Mouse (Mus musculus) Patski (cell line): ENCODE measurements at regions not wholly inside any gene's neighbourhood (a gene's known extent, or its start where the extent isn't known, plus 50 kb on each side); places are given as distances from the start of the nearest gene placed in this dataset.

ENCODE experiments used
- ATAC-seq: fragments of 100-300 bp; one replicate; pipeline ENCODE4 v1.8.0; 2021
- CTCF ChIA-PET: fragments of 350-600 bp; sonication (Branson Sonifier 250); formaldehyde crosslinking; loops from one replicate; lab custom pipeline; 2022; ENCODE audit warnings: inconsistent platforms; lab: Charles Lee
- POLR2A ChIA-PET: fragments of 350-600 bp; sonication (Branson Sonifier 250); formaldehyde crosslinking; loops from one replicate; lab custom pipeline; 2022; ENCODE audit warnings: antibody characterized with exemption, inconsistent platforms; lab: Charles Lee
- DNase-seq: peaks from one replicate; pipeline ENCODE4 v3.0.0-alpha.2; 2011; ENCODE audit warnings: low read depth, low spot score
- H3K27me3 ChIP-seq: fragments of 371-371 bp; one replicate; pipeline ENCODE4 v1.5.1; 2021
- CTCF ChIP-seq: fragments of 100-300 bp; IDR thresholded peaks from one replicate; pipeline ENCODE4 v1.5.1; 2021
- in situ Hi-C: fragments of 300-500 bp; cut with MboI; formaldehyde crosslinking; loops from 3 replicates; pipeline ENCODE4 v1.11.1; 2018; ENCODE audit warnings: low pct_unique_long_range_greater_than_20kb, mixed read lengths

GRCm38 (mm10) chr3:73435241-73435640, 273.0 kb downstream of the Bche start:
- ChIA-PET POLR2A (no interaction called here), CTCF (no interaction called here)
- no peaks in the 10 kb centered on the region for H3K27me3 ChIP-seq
- in situ Hi-C loops = no loop called here
- no peak for TF ChIP-seq CTCF
- no peak for DNase-seq
- no peak for ATAC-seq

- DNase-seq (no peak), ATAC-seq (no peak)
- TF ChIP-seq CTCF = no peak
- in situ Hi-C loops = no loop called here
- no peaks in the 10 kb centered on the region for H3K27me3 ChIP-seq
- CTCF ChIA-PET = no interaction called here
- POLR2A ChIA-PET = no interaction called here
Measured at GRCm38 (mm10) chr3:73434331-73434730, 273.9 kb downstream of the Bche start.

- POLR2A ChIA-PET = no interaction called here
- in situ Hi-C loops = no loop called here
Measured at GRCm38 (mm10) chr3:73409929-73410522, 298.2 kb downstream of the Bche start.

GRCm38 (mm10) chr3:73401395-73401794, 306.8 kb downstream of the Bche start:
- POLR2A ChIA-PET = no interaction called here
- CTCF ChIA-PET = no interaction called here
- TF ChIP-seq CTCF = no peak
- ATAC-seq (no peak), DNase-seq (no peak)
- no peaks in the 10 kb centered on the region for H3K27me3 ChIP-seq
- in situ Hi-C loops = no loop called here

More at GRCm38 (mm10) chr3:73409929-73410522, 298.2 kb downstream of the Bche start:
- DNase-seq (no peak), ATAC-seq (no peak)
- no peaks in the 10 kb centered on the region for H3K27me3 ChIP-seq
- TF ChIP-seq CTCF = no peak
- CTCF ChIA-PET = no interaction called here

- in situ Hi-C loops = no loop called here
- peaks cover 4% of the 10 kb centered on the region for H3K27me3 ChIP-seq
- CTCF ChIA-PET = no interaction called here
- TF ChIP-seq CTCF = no peak
- POLR2A ChIA-PET = no interaction called here
- no peak for DNase-seq
- ATAC-seq = no peak
Measured at GRCm38 (mm10) chr3:73395808-73396207, 312.4 kb downstream of the Bche start.

- DNase-seq = no peak
- in situ Hi-C loops = no loop called here
- no peak for ATAC-seq
- ChIA-PET POLR2A (no interaction called here), CTCF (no interaction called here)
- no peak for TF ChIP-seq CTCF
- H3K27me3 ChIP-seq = peaks cover 4% of the 10 kb centered on the region
Measured at GRCm38 (mm10) chr3:73389722-73390651, 318.2 kb downstream of the Bche start.

- ChIA-PET CTCF (no interaction called here), POLR2A (no interaction called here)
- DNase-seq (no peak), ATAC-seq (no peak)
- H3K27me3 ChIP-seq = no peaks in the 10 kb centered on the region
- TF ChIP-seq CTCF = no peak
- in situ Hi-C loops = no loop called here
Measured at GRCm38 (mm10) chr3:73354861-73355496, 297.4 kb upstream of the Slitrk3 start.

- no peaks in the 10 kb centered on the region for H3K27me3 ChIP-seq
- ChIA-PET CTCF (no interaction called here), POLR2A (no interaction called here)
- no peak for TF ChIP-seq CTCF
- ATAC-seq (no peak), DNase-seq (no peak)
- in situ Hi-C loops = no loop called here
Measured at GRCm38 (mm10) chr3:73343199-73343598, 285.6 kb upstream of the Slitrk3 start.

GRCm38 (mm10) chr3:73339730-73340129, 282.1 kb upstream of the Slitrk3 start:
- no peak for DNase-seq
- in situ Hi-C loops = no loop called here
- ATAC-seq = no peak
- no peak for TF ChIP-seq CTCF
- POLR2A ChIA-PET = interaction anchor here (0.5 kb wide), 1 partner anchor 274 kb away, joined by 5 read pairs; no protein-coding TSS in a partner anchor
- CTCF ChIA-PET = no interaction called here
- H3K27me3 ChIP-seq = no peaks in the 10 kb centered on the region

GRCm38 (mm10) chr3:73323214-73323613, 265.6 kb upstream of the Slitrk3 start:
- POLR2A ChIA-PET = no interaction called here
- no peaks in the 10 kb centered on the region for H3K27me3 ChIP-seq
- DNase-seq = no peak
- ATAC-seq = no peak
- CTCF ChIA-PET = no interaction called here
- in situ Hi-C loops = no loop called here
- TF ChIP-seq CTCF = no peak
